Mouse (Mus musculus) cortical plate, adult 2 months (tissue): ENCODE data around the gene Hbp1. TPM values are rescaled to one million over a fixed set of nuclear protein-coding genes. Genes with fewer than 3 reads are reported as not detected.

Source experiments
- H3K27ac ChIP-seq: fragments of 200-500 bp; 2 replicates; pipeline ENCODE4 v1.5.1; 2012; ENCODE audit warnings: low read length, control low read depth, inconsistent platforms; ENCODE audit not compliant: insufficient read depth
- H3K4me1 ChIP-seq: fragments of 200-500 bp; 2 replicates; pipeline ENCODE4 v1.6.1; 2011; ENCODE audit warnings: low read length; ENCODE audit not compliant: control insufficient read depth, insufficient read depth
- H3K4me3 ChIP-seq: fragments of 200-500 bp; 2 replicates; pipeline ENCODE4 v1.5.1; 2011; ENCODE audit warnings: mild to moderate bottlenecking, low read length, control low read depth; ENCODE audit not compliant: insufficient read depth
- CTCF ChIP-seq: fragments of 200-500 bp; IDR thresholded peaks from 2 replicates; pipeline ENCODE4 v1.5.1; 2011; ENCODE audit warnings: mild to moderate bottlenecking, control low read depth, low read length; ENCODE audit not compliant: insufficient read depth; ENCODE audit errors: extremely low read depth
- POLR2A ChIP-seq: fragments of 200-500 bp; IDR thresholded peaks from 2 replicates; pipeline ENCODE4 v1.6.1; 2011; ENCODE audit warnings: mild to moderate bottlenecking, low read length, control low read depth; ENCODE audit not compliant: insufficient read depth; ENCODE audit errors: extremely low read depth
- polyA plus RNA-seq: library from polyadenylated mRNA; depleted of rRNA; stranded (reverse); fragments of >200 nt; gene quantifications from 2 replicates; pipeline ENCODE4 v1.2.3, GENCODE M21; 2012; rRNA removed

Gene Hbp1
- polyA plus RNA-seq, 1 experiment, result 37.2 TPM

- TF ChIP-seq POLR2A, result no peak
- TF ChIP-seq CTCF, result no peak
- H3K27ac ChIP-seq, result no peak overlapping the region
- no peak overlapping the region for H3K4me3 ChIP-seq
- peaks cover 5% of the 10 kb centered on the region for H3K4me1 ChIP-seq
These were observed 54.4 kb downstream of the Hbp1 start for GRCm38 (mm10) chr12:31895888-31896287.

DNA sequence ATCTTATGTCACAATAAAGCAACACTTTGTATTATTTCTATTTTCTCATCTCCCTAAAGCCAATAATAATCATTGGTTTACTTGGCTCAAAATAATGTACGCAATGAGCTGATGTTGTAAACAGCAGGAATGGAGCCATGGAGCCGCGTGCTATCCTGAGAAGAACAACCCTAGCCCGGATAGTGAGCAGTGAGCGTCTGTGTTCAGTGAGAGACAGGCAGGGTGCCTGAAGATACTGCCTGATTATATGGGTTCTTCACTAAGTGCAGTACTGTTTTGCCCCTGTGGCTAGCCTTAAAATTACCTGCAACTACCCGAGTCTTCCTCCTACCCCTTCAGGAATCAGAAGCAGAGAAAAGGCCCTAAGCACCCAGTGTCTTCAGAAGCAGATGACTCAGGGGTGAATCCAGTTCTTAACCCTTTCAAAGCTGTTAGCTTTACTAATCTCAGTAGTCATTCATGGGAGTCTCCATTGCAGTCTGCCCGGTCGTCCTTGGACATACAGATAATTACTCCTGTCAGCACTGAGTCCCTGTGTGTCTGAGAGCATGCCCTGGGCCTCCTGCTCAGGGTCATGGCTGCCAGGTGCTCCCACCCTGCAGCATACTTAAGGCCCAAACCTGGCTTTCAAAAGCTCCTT, 55.1 kb downstream of the Hbp1 start:
- Histone ChIP-seq H3K4me3 (no peak overlapping the region), H3K27ac (peak overlapping the region; percentile 12), H3K4me1 (peaks cover 8% of the 10 kb centered on the region)
- TF ChIP-seq CTCF (no peak), POLR2A (no peak)

DNA sequence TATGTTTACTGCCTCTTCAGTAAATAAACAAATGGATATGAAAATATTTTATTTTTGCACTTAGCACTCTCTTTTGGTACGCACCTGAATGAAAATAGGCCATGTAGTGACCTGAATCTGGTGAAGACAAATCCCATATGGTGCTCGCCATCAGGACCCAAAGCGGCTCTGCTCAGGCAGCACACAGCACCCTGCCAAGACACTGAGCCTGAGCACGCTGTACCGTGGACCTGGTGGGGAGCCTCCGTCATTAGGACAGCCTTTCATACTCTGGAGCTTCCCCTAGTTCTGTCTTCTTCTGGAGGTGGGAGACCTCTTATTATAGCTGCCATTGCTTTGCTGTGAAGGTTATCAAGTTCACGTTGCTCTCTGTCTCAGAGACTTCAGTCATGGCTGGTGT, 57.6 kb downstream of the Hbp1 start:
- Histone ChIP-seq H3K4me3 (no peak overlapping the region), H3K27ac (no peak overlapping the region), H3K4me1 (peaks cover 8% of the 10 kb centered on the region)
- TF ChIP-seq POLR2A (no peak), CTCF (no peak)

DNA sequence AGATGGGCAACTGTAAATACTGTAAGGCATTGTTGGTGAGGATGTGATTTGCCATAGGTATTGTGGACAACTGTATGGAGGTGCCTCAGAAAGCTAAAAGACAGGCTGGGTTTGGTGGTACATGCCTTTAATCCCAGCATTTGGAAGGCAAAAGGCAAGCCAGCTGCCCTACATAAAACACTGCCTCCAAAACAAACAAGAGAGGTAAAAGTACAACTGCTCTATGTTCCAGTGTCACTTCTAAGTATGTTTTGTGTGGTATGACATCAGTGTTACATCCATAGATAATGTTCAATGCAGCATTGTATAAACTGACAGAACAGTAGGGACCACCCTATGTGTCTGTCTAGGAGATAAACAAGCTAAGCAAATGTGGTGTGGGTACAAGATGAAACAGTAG, 58.3 kb downstream of the Hbp1 start:
- Histone ChIP-seq H3K27ac (no peak overlapping the region), H3K4me1 (peaks cover 6% of the 10 kb centered on the region), H3K4me3 (no peak overlapping the region)
- TF ChIP-seq POLR2A (no peak), CTCF (no peak)

- Histone ChIP-seq H3K27ac (no peak overlapping the region), H3K4me1 (peaks cover 7% of the 10 kb centered on the region), H3K4me3 (no peak overlapping the region)
- no peak for TF ChIP-seq POLR2A
- no peak for TF ChIP-seq CTCF
These were observed 59.6 kb downstream of the Hbp1 start for GRCm38 (mm10) chr12:31890685-31891084.

DNA sequence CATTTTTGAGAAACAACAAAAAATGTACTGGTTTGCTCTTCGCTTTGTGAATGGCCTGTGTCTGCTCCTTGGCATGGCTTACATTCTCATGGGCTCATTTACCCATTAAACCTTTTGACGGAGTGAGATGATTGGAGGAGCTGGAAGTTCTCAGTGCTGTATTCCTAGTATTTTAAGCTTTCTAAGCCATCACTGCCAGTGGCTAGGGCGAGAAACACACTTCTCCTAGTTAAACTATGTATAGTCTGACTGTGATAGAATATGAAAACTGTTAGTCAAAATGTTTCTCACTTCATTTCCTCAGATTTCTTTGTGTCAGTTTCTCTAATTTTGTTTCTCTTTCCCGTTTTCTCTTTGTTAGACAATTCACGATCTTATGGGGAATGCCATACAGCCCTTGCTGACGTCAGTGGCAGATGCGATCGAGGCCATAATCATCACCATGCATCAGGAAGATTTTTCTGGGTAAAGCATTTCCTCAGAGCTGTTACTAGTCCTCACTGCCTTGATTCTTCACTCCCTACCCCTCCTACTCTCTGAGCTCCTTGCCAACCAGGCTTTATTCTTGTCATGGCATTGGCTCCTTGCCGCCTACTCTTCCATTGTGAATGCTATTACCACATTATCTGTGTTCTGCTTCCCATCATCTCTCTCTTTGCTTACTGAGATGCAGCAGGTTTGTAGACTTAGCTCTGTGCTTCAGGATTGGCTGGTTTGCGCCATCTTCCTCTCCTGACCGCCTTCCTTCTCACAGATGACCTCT, 64.3 kb downstream of the Hbp1 start:
- peaks cover 10% of the 10 kb centered on the region for H3K4me1 ChIP-seq
- TF ChIP-seq CTCF, result no peak
- H3K4me3 ChIP-seq, result no peak overlapping the region
- peak overlapping the region; percentile 70; the same call in 1 of the 2 replicates for H3K27ac ChIP-seq

DNA sequence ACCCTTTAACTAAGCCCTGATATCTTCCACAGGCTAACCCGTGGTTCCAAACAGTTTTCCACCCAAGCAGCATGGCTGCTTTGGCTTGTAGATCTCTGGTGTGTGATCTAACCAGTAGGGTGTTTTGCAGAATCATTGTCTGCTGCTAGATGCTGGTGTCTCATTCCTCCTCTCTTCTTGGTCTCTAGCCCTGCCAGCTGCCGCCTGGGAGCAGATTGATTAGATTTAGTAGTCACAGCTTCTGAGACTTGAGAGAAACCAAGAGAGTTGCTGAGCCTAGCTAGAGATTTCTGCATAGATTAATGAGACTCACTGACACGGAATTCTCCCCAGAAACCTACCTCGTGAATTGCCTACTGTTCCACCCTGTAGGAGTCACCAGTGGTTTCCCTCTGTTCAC, 65.3 kb downstream of the Hbp1 start:
- H3K4me3 ChIP-seq, result no peak overlapping the region

GRCm38 (mm10) chr12:31884365-31884764, 66.0 kb downstream of the Hbp1 start:
- Histone ChIP-seq H3K27ac (no peak overlapping the region), H3K4me3 (no peak overlapping the region), H3K4me1 (peaks cover 7% of the 10 kb centered on the region)
- TF ChIP-seq POLR2A (no peak), CTCF (no peak)

More for the DNA sequence above, 65.3 kb downstream of the Hbp1 start:
- H3K27ac ChIP-seq, result peak overlapping the region; percentile 70; the same call in 1 of the 2 replicates
- H3K4me1 ChIP-seq, result peaks cover 7% of the 10 kb centered on the region
- TF ChIP-seq CTCF (no peak), POLR2A (no peak)

DNA sequence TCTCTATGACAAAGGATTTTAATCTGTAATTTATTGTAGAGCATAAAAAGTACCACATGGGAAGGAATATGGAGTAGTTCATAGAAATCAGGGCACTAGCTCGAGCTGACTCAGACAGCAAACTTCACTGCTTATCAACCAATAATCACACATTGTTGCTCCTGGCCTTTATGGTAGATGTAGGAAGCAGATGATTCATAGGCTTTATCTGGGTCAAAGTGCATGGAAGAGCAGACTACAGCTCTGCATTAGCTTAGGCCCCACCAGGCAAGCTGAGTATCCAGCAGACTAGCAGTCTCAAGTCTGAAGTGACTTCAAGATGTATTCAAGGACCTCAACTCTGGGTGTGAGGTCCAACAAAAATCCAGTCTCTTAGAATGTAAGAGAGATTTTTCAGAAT, 67.6 kb downstream of the Hbp1 start:
- H3K4me3 ChIP-seq, result no peak overlapping the region
- H3K27ac ChIP-seq, result no peak overlapping the region
- peaks cover 7% of the 10 kb centered on the region for H3K4me1 ChIP-seq
- no peak for TF ChIP-seq POLR2A
- no peak for TF ChIP-seq CTCF

GRCm38 (mm10) chr12:31876775-31877174, 73.6 kb downstream of the Hbp1 start:
- Histone ChIP-seq H3K27ac (no peak overlapping the region; the same call in 1 of the 2 replicates), H3K4me1 (no peaks in the 10 kb centered on the region; the same call in 1 of the 2 replicates), H3K4me3 (no peak overlapping the region)
- TF ChIP-seq CTCF (no peak), POLR2A (no peak)

Other genes with a start within 250 kb of the Hbp1 start
- 26.5 and 33.1 TPM in 2 replicates for gene Gpr22, start 236.6 kb downstream of the Hbp1 start, polyA plus RNA-seq
- 29.6 and 35.1 TPM in 2 replicates for gene Prkar2b, start 110.8 kb upstream of the Hbp1 start, polyA plus RNA-seq